Mouse (Mus musculus) E14TG2a.4 (cell line): ENCODE results near the gene Fcor.

Source experiments
- H3K27me3 ChIP-seq: 2 replicates; pipeline ENCODE4 v1.6.1; 2014; ENCODE audit warnings: low read length, control low read depth; ENCODE audit not compliant: insufficient read depth
- H3K36me3 ChIP-seq: 2 replicates; pipeline ENCODE4 v1.6.1; 2014; ENCODE audit warnings: low read length, control low read depth; ENCODE audit not compliant: insufficient read depth
- H3K4me1 ChIP-seq: replicated peaks from 2 replicates; pipeline ENCODE4 v1.6.1; 2014; ENCODE audit warnings: low read depth, low read length, control low read depth
- H3K4me3 ChIP-seq: replicated peaks from 2 replicates; pipeline ENCODE4 v1.5.1; 2014; ENCODE audit warnings: mild to moderate bottlenecking, low read length
- H3K9me3 ChIP-seq: 2 replicates; pipeline ENCODE4 v1.6.1; 2014; ENCODE audit warnings: low read length, control low read depth
- CTCF ChIP-seq: conservative IDR thresholded peaks from 2 replicates; pipeline ENCODE4 v1.5.1; 2014; ENCODE audit warnings: low read length
- NANOG ChIP-seq: IDR thresholded peaks from 2 replicates; pipeline ENCODE4 v1.6.1; 2014; ENCODE audit warnings: borderline replicate concordance, low read length, mixed read lengths
- POU5F1 ChIP-seq: IDR thresholded peaks from 2 replicates; pipeline ENCODE4 v1.6.1; 2014; ENCODE audit warnings: low read length, borderline replicate concordance

Fcor gene

DNA sequence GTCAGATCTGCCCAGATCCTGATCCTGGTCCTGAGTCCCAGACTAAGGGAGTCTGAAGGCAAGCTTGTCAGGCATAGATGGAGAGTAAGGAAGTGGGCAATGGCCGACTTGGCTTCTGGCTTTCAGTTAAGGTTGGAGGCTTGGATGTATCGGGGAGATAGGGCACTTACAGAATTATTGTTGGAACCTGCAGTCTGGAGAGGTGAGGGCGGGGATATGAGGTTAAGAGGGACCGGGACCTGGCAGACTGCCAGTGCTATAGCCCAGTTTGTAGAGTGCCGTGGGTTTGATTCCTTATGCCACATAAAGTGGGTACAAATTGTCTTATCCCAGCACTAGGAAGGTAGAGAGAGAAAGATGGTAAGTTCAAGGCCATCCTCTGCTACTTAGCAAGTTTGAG is 7.5 kb upstream of the Fcor start:
- H3K4me1 ChIP-seq = peaks cover 39% of the 10 kb centered on the region
- TF ChIP-seq CTCF (no peak), NANOG (no peak), POU5F1 (no peak)
- no peaks in the 10 kb centered on the region for H3K9me3 ChIP-seq
- peak overlapping the region; percentile 77 for H3K4me3 ChIP-seq
- peaks cover 33% of the 10 kb centered on the region for H3K36me3 ChIP-seq
- peaks cover 4% of the 10 kb centered on the region; the same call in 1 of the 2 replicates for H3K27me3 ChIP-seq

DNA sequence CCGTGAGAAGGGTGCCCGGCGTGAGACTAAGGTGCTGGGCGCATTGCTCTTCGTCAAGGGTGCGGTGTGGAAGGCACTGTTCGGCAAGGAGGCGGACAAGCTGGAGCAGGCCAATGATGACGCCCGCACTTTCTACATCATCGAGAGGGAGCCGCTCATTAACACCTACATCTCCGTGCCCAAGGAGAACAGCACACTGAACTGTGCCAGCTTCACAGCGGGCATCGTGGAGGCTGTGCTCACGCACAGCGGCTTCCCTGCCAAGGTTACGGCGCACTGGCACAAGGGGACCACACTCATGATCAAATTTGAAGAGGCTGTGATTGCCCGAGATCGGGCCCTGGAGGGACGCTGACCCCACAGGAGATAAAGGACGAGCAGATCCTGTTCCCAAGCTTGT is 7.1 kb upstream of the Fcor start:
- peaks cover 4% of the 10 kb centered on the region; the same call in 1 of the 2 replicates for H3K27me3 ChIP-seq
- H3K9me3 ChIP-seq = no peaks in the 10 kb centered on the region
- peak overlapping the region; percentile 77 for H3K4me3 ChIP-seq
- peaks cover 39% of the 10 kb centered on the region for H3K4me1 ChIP-seq
- TF ChIP-seq CTCF (no peak), NANOG (no peak), POU5F1 (no peak)
- peaks cover 33% of the 10 kb centered on the region for H3K36me3 ChIP-seq

DNA sequence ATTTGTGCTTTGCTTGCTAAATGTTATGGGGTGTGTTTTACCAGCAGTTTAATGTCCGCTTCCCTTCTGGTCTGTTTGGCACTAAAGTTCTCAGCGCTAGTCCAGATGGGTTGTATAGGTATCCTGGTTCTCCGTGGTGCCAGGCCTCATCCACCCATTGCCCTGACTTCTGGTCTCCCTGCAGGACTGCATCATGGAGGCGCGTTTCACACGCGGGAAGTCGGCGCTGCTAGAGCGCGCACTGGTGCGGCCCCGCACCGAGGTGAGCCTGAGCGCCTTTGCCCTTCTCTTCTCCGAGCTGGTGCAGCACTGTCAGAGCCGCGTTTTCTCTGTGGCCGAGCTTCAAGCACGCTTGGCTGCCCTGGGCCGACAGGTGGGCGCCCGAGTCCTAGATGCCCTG is 6.7 kb upstream of the Fcor start:
- peak overlapping the region; percentile 77 for H3K4me3 ChIP-seq
- no peak for TF ChIP-seq CTCF
- no peak for TF ChIP-seq NANOG
- no peak for TF ChIP-seq POU5F1
- H3K27me3 ChIP-seq = peaks cover 4% of the 10 kb centered on the region; the same call in 1 of the 2 replicates
- peaks cover 39% of the 10 kb centered on the region for H3K4me1 ChIP-seq
- peaks cover 33% of the 10 kb centered on the region for H3K36me3 ChIP-seq
- H3K9me3 ChIP-seq = no peaks in the 10 kb centered on the region

DNA sequence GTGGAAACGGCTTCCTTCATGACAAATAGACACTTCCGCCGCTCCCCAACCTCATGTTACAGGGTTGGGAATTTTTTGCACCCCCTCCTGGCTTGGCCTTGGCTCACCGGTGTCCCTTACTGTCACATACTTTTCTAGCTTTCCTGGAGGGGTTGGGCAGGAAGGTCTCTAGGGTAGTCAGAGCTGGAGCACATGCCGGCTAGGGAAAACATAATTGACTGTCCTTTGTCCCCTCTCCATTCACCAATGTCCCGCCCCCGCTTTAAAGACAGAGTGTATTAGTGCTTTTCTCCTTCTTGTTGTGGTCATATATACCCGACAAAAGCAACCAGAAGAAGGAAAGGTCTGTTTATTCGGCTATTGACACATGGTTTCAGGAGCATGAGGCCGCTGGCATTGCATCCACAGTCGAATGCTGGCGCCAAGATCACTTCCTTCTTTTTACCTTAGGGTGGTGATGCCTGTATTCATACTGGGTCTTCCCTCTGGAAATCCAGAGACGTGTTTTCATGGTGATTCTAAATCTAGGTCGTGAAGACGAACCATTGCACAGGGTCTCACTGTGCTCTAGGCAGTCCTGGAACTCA is 4.9 kb upstream of the Fcor start:
- H3K4me3 ChIP-seq = peak overlapping the region; percentile 91
- peaks cover 28% of the 10 kb centered on the region for H3K36me3 ChIP-seq
- TF ChIP-seq NANOG (no peak), POU5F1 (no peak), CTCF (no peak)
- H3K9me3 ChIP-seq = no peaks in the 10 kb centered on the region
- peaks cover 49% of the 10 kb centered on the region for H3K4me1 ChIP-seq
- peaks cover 4% of the 10 kb centered on the region; the same call in 1 of the 2 replicates for H3K27me3 ChIP-seq

DNA sequence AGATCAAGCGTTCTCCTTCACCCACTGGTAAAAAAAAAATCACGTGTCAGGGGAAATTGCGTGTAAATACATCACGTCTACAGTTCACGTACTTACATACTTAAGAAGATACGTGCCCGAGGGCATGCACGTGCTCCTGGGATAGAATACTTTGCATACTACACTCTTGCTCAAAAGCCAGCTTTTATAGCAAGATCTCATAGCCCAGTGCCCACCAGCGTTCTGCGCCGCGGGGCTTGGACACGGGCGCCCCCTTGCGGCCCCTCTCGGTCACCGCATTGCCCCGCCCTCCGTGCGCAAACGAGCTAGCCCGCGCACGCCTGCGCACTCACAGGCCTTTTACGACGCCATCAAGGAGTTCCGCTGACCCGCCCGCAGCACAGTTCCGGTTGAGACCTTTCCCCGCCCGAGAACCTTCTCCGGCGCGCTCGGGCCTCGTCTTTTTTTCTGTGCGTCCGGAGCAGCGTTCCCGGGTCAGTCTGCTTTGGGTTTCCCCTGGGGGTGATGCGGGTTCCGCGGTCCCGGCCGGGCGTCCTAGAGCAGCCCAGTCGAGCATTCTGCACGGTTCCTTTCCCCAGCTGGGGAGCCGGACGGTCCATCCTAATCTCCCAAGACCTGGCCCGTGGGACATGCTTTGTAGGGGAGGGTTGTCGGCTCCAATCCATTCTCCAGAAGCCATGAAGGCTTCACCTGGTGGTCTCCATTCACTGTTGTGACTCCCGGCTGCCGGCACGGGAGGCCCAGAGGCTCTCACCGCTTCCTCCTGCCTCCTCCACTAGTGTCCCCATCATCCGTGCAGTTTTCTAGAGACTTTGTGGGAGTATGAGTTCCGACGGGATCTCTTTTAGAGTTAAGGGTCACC is 4.2 kb upstream of the Fcor start, which contains the start of gene Trappc5:
Trappc5 (plus strand) TSS at position 169 of the 862 bp plus-strand sequence.
- Histone ChIP-seq H3K36me3 (peaks cover 25% of the 10 kb centered on the region), H3K9me3 (no peaks in the 10 kb centered on the region), H3K4me3 (peak within 1 kb of the TSS; percentile 91), H3K4me1 (peaks cover 53% of the 10 kb centered on the region), H3K27me3 (peaks cover 4% of the 10 kb centered on the region; the same call in 1 of the 2 replicates)
- no peak for TF ChIP-seq NANOG
- TF ChIP-seq CTCF = no peak
- no peak for TF ChIP-seq POU5F1

DNA sequence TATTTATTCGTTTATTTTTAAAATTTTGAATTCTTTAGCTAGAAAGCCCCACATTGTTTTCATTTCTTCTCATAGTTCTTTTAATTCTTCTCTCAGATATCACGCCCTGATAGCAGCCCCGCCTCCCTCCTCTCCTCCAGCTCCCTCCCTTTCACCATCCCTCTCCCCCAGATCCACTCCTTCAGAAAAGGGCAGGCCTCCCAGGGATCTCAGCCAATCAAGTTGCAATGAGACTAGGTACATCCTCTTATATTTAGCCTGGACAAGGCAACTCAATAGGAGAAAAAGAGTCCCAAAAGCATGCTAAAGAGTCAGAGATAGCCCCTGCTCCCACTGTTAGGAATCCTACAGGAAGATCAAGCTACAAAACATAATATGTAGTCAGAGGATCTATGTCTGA is 2.5 kb upstream of the Fcor start:
- H3K36me3 ChIP-seq = peaks cover 9% of the 10 kb centered on the region
- TF ChIP-seq CTCF (no peak), NANOG (no peak), POU5F1 (no peak)
- H3K27me3 ChIP-seq = peaks cover 4% of the 10 kb centered on the region; the same call in 1 of the 2 replicates
- H3K4me3 ChIP-seq = no peak overlapping the region
- no peaks in the 10 kb centered on the region for H3K9me3 ChIP-seq
- H3K4me1 ChIP-seq = peaks cover 64% of the 10 kb centered on the region

DNA sequence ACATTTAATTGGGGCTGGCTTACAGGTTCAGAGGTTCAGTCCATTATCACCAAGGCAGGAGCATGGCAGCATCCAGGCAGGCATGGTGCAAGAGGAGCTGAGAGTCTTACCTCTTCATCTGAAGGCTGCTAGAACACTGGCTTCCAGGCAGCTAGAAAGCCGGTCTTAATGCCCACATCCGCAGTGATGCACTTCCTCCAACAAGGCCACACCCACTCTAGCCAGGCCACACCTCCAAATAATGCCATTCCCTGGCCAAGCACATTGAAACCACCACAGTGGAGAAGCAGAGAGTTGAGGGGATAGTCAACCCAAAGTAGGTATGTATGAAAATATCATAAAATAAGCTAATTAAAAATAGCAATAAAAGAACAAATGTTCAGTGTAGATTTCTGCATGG is 1.8 kb downstream of the Fcor start:
- Histone ChIP-seq H3K9me3 (no peaks in the 10 kb centered on the region), H3K4me3 (no peak overlapping the region; the same call in 1 of the 2 replicates), H3K4me1 (peaks cover 49% of the 10 kb centered on the region), H3K36me3 (no peaks in the 10 kb centered on the region), H3K27me3 (no peaks in the 10 kb centered on the region)
- TF ChIP-seq CTCF (no peak), NANOG (no peak), POU5F1 (no peak)

DNA sequence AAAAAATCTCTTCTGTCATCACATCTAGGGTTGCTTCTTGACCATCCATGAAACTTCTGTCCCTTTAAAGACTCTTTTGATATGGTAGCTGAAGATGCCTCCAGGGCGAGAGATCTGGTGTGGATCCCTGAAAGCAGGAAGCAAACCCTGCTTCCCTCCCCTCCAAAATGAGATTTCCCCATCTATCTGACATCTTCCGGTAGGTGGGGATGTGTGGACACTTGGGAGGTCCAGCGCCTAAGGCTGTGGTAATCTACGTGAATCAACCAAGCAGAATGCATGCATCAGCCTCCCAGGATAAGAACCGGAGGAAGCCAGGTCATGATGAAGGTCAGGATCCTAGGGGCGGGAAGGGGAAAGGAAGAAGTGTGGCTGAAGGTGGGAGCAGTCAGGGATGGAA is 6.7 kb downstream of the Fcor start, which contains the start of gene Mcemp1:
Mcemp1 (plus strand) TSS at position 248 of the 400 bp plus-strand sequence.
- TF ChIP-seq NANOG (no peak), POU5F1 (no peak), CTCF (no peak)
- H3K36me3 ChIP-seq = no peaks in the 10 kb centered on the region

More for the DNA sequence above, 6.7 kb downstream of the Fcor start, which contains the start of gene Mcemp1:
- H3K9me3 ChIP-seq = no peaks in the 10 kb centered on the region
- H3K4me1 ChIP-seq = peaks cover 37% of the 10 kb centered on the region
- H3K4me3 ChIP-seq = 0 out of 2 replicates have a peak within 1 kb of the TSS, but pooled peaks have one; percentile 13
- H3K27me3 ChIP-seq = 0 out of 2 replicates have a peak, but pooled peaks cover 2% of the 10 kb centered on the region
